Comparison of ENCODE assay signal across 8 mouse cellular contexts in the genomic region with DNA sequence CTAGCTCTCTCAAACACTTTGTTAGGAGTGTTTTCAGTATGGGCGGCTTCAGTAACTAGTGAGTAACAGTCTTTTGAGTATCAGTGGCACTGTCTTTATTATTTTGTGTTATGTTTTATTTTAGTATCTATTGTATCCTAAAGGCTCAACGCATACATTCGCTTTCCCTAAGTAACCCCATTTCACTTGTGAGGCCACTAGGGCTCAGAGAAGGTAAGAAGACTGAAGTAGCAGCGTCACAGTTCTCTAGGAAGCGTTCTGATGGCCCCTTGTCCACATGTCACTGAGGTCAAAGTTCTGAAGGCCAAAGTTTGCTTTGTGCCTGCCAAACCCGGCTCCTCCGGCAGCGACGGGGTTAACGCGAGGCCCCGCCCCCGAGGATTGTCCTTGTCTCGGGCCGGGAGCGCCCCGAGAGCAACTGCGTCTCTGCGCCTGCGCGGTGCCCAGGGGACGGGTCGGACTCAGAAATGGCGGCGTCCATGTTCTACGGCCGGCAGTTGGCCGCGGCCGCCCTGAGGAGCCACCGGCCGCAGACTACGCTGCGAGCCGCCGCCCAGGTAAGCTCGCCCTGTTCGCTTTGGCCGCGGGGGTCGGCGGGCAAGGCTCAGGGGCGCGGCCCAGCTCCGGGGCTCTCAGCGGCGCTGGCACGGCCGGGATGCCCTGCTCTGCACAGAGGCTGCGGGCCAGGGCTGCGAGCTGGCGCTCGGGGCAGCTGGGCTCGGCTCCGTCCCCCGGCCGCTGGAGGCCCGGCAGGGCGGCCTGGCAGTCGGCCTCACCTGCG. TPM values are rescaled to one million over a fixed set of nuclear protein-coding genes. Genes with fewer than 3 reads are reported as not detected.
DNase-seq lines count a peak whose midpoint lies in the region; ATAC-seq and TF ChIP-seq lines count a peak whose summit lies in the region.

No protein-coding gene starts in this region.

- peak; percentile 75; the same call in 1 of the 2 replicates for TF ChIP-seq POLR2A in bone marrow, adult 2 months (IDR thresholded peaks at IDR 0.05; ENCODE audit: borderline replicate concordance, control insufficient read depth, low read depth, low read length)
- peak; percentile 76; the same call in 1 of the 2 replicates for TF ChIP-seq POLR2A in limb, embryonic 14.5 days (IDR thresholded peaks at IDR 0.05; ENCODE audit: borderline replicate concordance, extremely low read depth, insufficient read depth, insufficient read length)

- TF ChIP-seq CTCF in bone marrow, adult 2 months (IDR thresholded peaks at IDR 0.05; ENCODE audit: control insufficient read depth, insufficient read depth, low read length): no peak
- peak; percentile 21; the same call in 1 of the 2 replicates for TF ChIP-seq CTCF in midbrain, postnatal 0 days (IDR thresholded peaks at IDR 0.05)

- peak; percentile 88 for DNase-seq in 416B (ENCODE audit: low read depth)
- DNase-seq in heart, adult 8-10 months (ENCODE audit: low spot score): peak; percentile 92
- peak; percentile 97 for DNase-seq in kidney, adult 9 months
- DNase-seq in limb, embryonic 14.5 days (ENCODE audit: low spot score): peak; percentile 92
- peak; percentile 93 for DNase-seq in midbrain, postnatal 0 days (ENCODE audit: low spot score)
- DNase-seq in spleen, postnatal 14 days (ENCODE audit: low spot score in 2 of 2): peak; percentile 87 to 95

- H3K27ac ChIP-seq in bone marrow, adult 2 months (ENCODE audit: control insufficient read depth, insufficient read depth, low read depth, low read length, poor library complexity): peak overlapping the region; percentile 83
- H3K27ac ChIP-seq in embryonic facial prominence, embryonic 15.5 days (replicated peaks): 0 out of 2 replicates have a peak overlapping the region, but pooled peaks have one; percentile 55
- H3K27ac ChIP-seq in limb, embryonic 14.5 days (replicated peaks; ENCODE audit: low read depth, low read length): peak overlapping the region; percentile 68
- peak overlapping the region; percentile 76 for H3K27ac ChIP-seq in midbrain, postnatal 0 days (ENCODE audit: low read depth, low read length)

- H3K4me1 ChIP-seq in bone marrow, adult 2 months (ENCODE audit: control insufficient read depth, insufficient read depth, low read length): no peaks in the 10 kb centered on the region; the same call in 1 of the 2 replicates
- H3K4me1 ChIP-seq in embryonic facial prominence, embryonic 15.5 days: peaks cover 10% of the 10 kb centered on the region
- H3K4me1 ChIP-seq in limb, embryonic 14.5 days (ENCODE audit: control insufficient read depth, insufficient read depth, low read length): peaks cover 9% of the 10 kb centered on the region
- H3K4me1 ChIP-seq in midbrain, postnatal 0 days (ENCODE audit: insufficient read depth, low read length): peaks cover 3% of the 10 kb centered on the region; the same call in 1 of the 2 replicates

- peak overlapping the region; percentile 63 for H3K4me2 ChIP-seq in embryonic facial prominence, embryonic 15.5 days (replicated peaks)
- peak overlapping the region; percentile 62 for H3K4me2 ChIP-seq in limb, embryonic 14.5 days (replicated peaks; ENCODE audit: low read depth, low read length, severe bottlenecking)
- peak overlapping the region; percentile 56 for H3K4me2 ChIP-seq in midbrain, postnatal 0 days (ENCODE audit: low read depth, low read length, poor library complexity, severe bottlenecking)

- peak overlapping the region; percentile 78 for H3K4me3 ChIP-seq in bone marrow, adult 2 months (replicated peaks; ENCODE audit: control insufficient read depth, low read depth, low read length)
- H3K4me3 ChIP-seq in embryonic facial prominence, embryonic 15.5 days (replicated peaks): peak overlapping the region; percentile 99
- peak overlapping the region; percentile 74 for H3K4me3 ChIP-seq in limb, embryonic 14.5 days (replicated peaks; ENCODE audit: low read length)
- H3K4me3 ChIP-seq in midbrain, postnatal 0 days (ENCODE audit: low read depth, low read length): peak overlapping the region; percentile 99

- WGBS in bone marrow, adult 2 months: 5% methylated on average over 61 of the region's 61 CpGs
- WGBS in embryonic facial prominence, embryonic 15.5 days: 3% methylated on average over 61 of the region's 61 CpGs
- WGBS in limb, embryonic 14.5 days: 5% methylated on average over 50 of the region's 61 CpGs
- 4% methylated on average over 53 of the region's 61 CpGs for WGBS in midbrain, postnatal 0 days

- peak overlapping the region; percentile 96 for H3K9ac ChIP-seq in embryonic facial prominence, embryonic 15.5 days
- peak overlapping the region; percentile 89 for H3K9ac ChIP-seq in limb, embryonic 14.5 days (ENCODE audit: low read depth, low read length, severe bottlenecking)
- H3K9ac ChIP-seq in midbrain, postnatal 0 days (replicated peaks; ENCODE audit: low read length, poor library complexity, severe bottlenecking): peak overlapping the region; percentile 96

- ATAC-seq in embryonic facial prominence, embryonic 15.5 days (ENCODE audit: insufficient number of reproducible peaks, low FRiP score, low TSS enrichment, low read depth): peak; percentile 93
- ATAC-seq in limb, embryonic 14.5 days (ENCODE audit: low FRiP score, low read depth): peak; percentile 95
- ATAC-seq in midbrain, postnatal 0 days (ENCODE audit: low FRiP score): peak; percentile 96

- H3K27me3 ChIP-seq in embryonic facial prominence, embryonic 15.5 days: no peaks in the 10 kb centered on the region
- no peaks in the 10 kb centered on the region for H3K27me3 ChIP-seq in limb, embryonic 14.5 days (ENCODE audit: control insufficient read depth, insufficient read depth, low read length)
- no peaks in the 10 kb centered on the region for H3K27me3 ChIP-seq in midbrain, postnatal 0 days (ENCODE audit: insufficient read depth, low read length)

- no peaks in the 10 kb centered on the region for H3K9me3 ChIP-seq in embryonic facial prominence, embryonic 15.5 days (replicated peaks)
- H3K9me3 ChIP-seq in limb, embryonic 14.5 days (ENCODE audit: control insufficient read depth, low read length): no peaks in the 10 kb centered on the region
- no peaks in the 10 kb centered on the region for H3K9me3 ChIP-seq in midbrain, postnatal 0 days (ENCODE audit: low read length)

- H3K36me3 ChIP-seq in embryonic facial prominence, embryonic 15.5 days: peaks cover 6% of the 10 kb centered on the region
- 0 out of 2 replicates have a peak, but pooled peaks cover 8% of the 10 kb centered on the region for H3K36me3 ChIP-seq in limb, embryonic 14.5 days (ENCODE audit: control insufficient read depth, insufficient read depth, low read length)
- no peaks in the 10 kb centered on the region for H3K36me3 ChIP-seq in midbrain, postnatal 0 days (ENCODE audit: insufficient read depth, low read length)

RNA-seq across cellular contexts. Expression of a gene that starts 4.5 kb away (rescaled TPM):
- polyA plus RNA-seq in bone marrow, adult 2 months (2011; ENCODE audit: insufficient read depth, insufficient read length, low replicate concordance, missing spikeins): 2.4 and 2.6 TPM in 2 replicates
- polyA plus RNA-seq in embryonic facial prominence, embryonic 15.5 days (2015; fragmentation: Nextera tagmentation; extraction: Ambion mirVana): 4.5 TPM in 2 replicates
- 10 to 100 TPM in 1 of 4 experiments, 1 to 10 TPM in 3; 7.4 to 10.5 (median 8.8) TPM for total RNA-seq in heart, adult 8-10 months (2022)
- polyA plus RNA-seq in limb, embryonic 14.5 days (2012; rRNA removed): 2.1 and 2.2 TPM in 2 replicates
- 4.9 and 5.8 TPM in 2 replicates for polyA plus RNA-seq in limb, embryonic 14.5 days (2014; fragmentation: Nextera tagmentation; extraction: Ambion mirVana)
- total RNA-seq in midbrain, postnatal 0 days (2014; rRNA removed): 6.7 and 8.9 TPM in 2 replicates
- 9.4 and 10.9 TPM in 2 replicates for polyA plus RNA-seq in midbrain, postnatal 0 days (2015; fragmentation: Nextera tagmentation; extraction: Ambion mirVana)

RNA-seq across cellular contexts. Expression of a gene that starts 27.4 kb away (rescaled TPM):
- 24.3 and 29.9 TPM in 2 replicates for polyA plus RNA-seq in bone marrow, adult 2 months (2011; ENCODE audit: insufficient read depth, insufficient read length, low replicate concordance, missing spikeins)
- 99.6 and 106 TPM in 2 replicates for polyA plus RNA-seq in embryonic facial prominence, embryonic 15.5 days (2015; fragmentation: Nextera tagmentation; extraction: Ambion mirVana)
- 100 to 1,000 TPM; 674 to 810 (median 734) TPM for total RNA-seq in heart, adult 8-10 months (2022)
- polyA plus RNA-seq in limb, embryonic 14.5 days (2012; rRNA removed): 33.2 and 55.6 TPM in 2 replicates
- 94.4 and 97.7 TPM in 2 replicates for polyA plus RNA-seq in limb, embryonic 14.5 days (2014; fragmentation: Nextera tagmentation; extraction: Ambion mirVana)
- total RNA-seq in midbrain, postnatal 0 days (2014; rRNA removed): 70.5 and 96.7 TPM in 2 replicates
- polyA plus RNA-seq in midbrain, postnatal 0 days (2015; fragmentation: Nextera tagmentation; extraction: Ambion mirVana): 149 and 150 TPM in 2 replicates

RNA-seq across cellular contexts. Expression of a gene that starts 42.7 kb away (rescaled TPM):
- polyA plus RNA-seq in bone marrow, adult 2 months (2011; ENCODE audit: insufficient read depth, insufficient read length, low replicate concordance, missing spikeins): 19.8 and 38.1 TPM in 2 replicates
- polyA plus RNA-seq in embryonic facial prominence, embryonic 15.5 days (2015; fragmentation: Nextera tagmentation; extraction: Ambion mirVana): 82.8 and 86.7 TPM in 2 replicates
- 10 to 100 TPM; 19.8 to 23.7 (median 21.3) TPM for total RNA-seq in heart, adult 8-10 months (2022)
- 41.1 and 59.0 TPM in 2 replicates for polyA plus RNA-seq in limb, embryonic 14.5 days (2012; rRNA removed)
- 78.8 and 83.4 TPM in 2 replicates for polyA plus RNA-seq in limb, embryonic 14.5 days (2014; fragmentation: Nextera tagmentation; extraction: Ambion mirVana)
- total RNA-seq in midbrain, postnatal 0 days (2014; rRNA removed): 25.2 and 25.6 TPM in 2 replicates
- polyA plus RNA-seq in midbrain, postnatal 0 days (2015; fragmentation: Nextera tagmentation; extraction: Ambion mirVana): 80.6 and 81.7 TPM in 2 replicates

Comparison
In these comparisons a context has a peak if more than half of its experiments do, and no peak if none do; other contexts are left out.
1. Peak in every context shown above with its lines: DNase-seq, ATAC-seq, H3K4me3 ChIP-seq and H3K27ac ChIP-seq.